Mouse (Mus musculus) gastrocnemius, postnatal 36 days (tissue): Measurements from ENCODE around the gene Plin4. TPM values are rescaled to one million over a fixed set of nuclear protein-coding genes. Genes with fewer than 3 reads are reported as not detected.
"Not testable (repeated sequence)": the region's sequence is repeated elsewhere in the genome, so short reads cannot be mapped to it uniquely, and the experiment has no call there.

Source experiments
- DNase-seq, 2 experiments: peaks; one replicate each; pipeline ENCODE4 v3.0.0; 2022
- intact Hi-C: fragments of 180-260 bp; cut with DNase I; formaldehyde crosslinking; loops from one replicate; pipeline ENCODE4 v1.15.1; 2025
- total RNA-seq, 2 experiments: library from RNA; stranded (reverse); gene quantifications; 2 replicates each; pipeline ENCODE4 v1.2.3; 2021

Gene Plin4
- total RNA-seq, 2 experiments from 2014 or later: 242 to 290 TPM

DNA sequence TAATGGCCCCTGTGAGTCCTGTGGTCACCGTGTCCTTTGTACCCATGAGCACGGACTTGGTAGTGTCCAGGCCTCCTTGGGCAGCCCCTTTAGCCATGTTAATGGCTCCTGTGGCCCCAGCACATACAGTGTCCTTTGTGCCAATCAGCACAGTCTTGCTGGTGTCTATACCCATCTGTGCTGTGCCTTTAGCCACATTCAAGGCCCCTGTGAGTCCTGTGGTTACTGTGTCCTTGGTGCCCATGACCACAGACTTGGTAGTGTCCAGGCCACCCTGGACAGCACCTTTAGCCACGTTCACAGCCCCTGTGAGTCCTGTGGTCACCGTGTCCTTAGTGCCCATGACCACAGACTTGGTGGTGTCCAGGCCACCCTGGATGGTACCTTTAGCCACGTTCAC is 4.8 kb downstream of the Plin4 start:
- intact Hi-C loops, DNase-seq: not testable (repeated sequence)

- intact Hi-C loops: no loop called here
- DNase-seq: no peak
Measured at GRCm38 (mm10) chr17:56103465-56104285, 5.9 kb downstream of the Plin4 start.

DNA sequence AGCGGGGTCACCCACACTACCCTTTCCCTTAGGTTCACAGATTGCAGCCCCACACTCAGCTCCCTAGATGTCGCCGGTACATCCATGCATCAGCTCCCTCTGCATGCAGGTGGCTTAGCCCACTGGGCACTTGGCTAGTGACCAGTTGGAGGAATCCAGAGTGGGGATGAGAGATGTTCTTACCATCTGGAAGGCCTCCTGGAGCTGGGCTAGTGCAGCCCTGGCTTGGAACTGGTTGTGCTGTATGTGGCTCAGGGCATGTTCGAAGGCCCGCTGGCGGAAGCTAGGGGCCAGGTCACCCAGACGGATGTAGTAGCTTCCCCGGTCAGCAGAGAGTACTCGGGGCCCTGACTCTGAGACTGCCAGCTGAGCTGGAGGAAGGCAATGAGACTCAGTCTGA is 6.7 kb downstream of the Plin4 start:
- intact Hi-C loops: no loop called here
- no peak for DNase-seq

DNA sequence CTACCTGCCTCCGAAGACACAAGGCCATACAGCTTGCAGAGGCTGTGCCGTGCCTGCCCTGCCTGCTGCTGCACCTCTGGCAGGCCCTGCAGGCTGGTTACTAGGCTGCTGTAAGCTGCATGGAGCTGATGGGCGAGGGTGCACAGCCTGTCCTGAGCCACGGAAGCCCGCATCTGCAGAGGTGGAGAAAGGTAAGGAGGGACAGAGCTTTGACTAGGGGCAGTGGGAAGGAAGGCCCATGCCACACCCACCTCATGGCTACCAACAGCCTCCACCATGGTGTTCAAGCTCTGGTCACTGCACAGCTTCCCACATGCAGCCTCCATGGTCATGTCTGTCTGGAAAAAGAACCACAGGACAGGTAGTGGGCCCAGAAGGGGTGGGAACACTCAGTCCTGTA is 7.4 kb downstream of the Plin4 start:
- intact Hi-C loops: no loop called here
- no peak for DNase-seq

DNA sequence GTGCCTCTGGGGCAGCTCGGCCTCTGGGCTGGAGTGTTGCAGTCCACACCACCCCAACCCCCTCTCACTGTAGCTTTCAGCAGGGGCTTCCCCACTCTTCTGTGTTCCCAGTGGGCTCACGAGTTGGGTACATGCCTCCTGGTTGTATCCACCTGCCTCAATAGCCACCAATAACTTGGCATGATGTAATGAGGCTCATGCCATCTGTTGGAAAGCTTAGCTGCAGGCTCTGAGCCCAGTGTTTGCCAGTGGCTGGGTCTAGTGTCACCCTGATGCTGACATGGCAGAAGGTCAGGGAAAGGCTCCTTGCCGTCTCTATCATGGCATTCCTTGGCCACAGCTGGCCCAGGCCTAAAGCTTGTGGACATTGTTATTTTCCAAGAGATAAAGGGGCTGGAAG is 8.8 kb downstream of the Plin4 start:
- DNase-seq: peak in 1 of 2 experiments; percentile 39

DNA sequence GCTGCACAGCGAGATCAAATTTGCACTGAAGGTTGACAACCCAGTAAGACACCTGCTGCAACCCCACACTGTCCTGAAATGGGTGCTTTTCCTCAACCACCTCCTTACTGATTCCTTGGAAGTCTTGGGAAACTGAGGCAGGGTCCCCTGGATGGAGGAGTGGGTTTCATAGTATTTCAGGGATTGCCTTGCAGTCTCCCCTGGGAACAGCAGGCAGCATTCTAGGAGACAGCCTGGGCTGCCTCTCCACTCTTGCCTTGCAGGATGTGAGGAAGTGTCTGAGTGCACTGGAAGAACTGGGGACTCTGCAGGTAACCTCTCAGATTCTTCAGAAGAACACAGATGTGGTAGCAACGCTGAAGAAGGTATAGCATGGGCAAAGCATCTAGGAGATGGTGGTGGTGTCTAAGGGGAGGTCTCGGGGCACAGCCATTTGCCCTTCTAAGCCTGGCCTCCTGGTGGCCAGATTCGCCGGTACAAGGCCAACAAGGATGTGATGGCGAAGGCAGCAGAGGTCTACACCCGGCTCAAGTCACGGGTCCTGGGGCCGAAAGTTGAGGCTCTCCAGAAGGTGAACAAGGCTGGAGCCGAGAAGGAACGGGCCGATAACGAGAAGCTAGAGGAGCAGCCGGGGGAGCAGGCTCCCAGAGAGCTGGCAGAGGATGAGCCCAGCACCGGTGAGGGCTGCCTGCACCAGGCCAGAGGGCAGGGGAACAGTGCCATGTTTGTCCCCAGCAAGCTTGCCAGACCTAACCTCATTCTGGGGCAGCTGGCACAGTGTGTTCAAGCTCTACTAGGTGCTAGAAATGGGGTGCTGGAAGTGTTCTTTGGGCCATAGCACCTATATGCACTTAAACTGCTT is 10.7 kb downstream of the Plin4 start:
- DNase-seq: peak in 1 of 2 experiments; percentile 41
- intact Hi-C loops: no loop called here

More for the DNA sequence above, 8.8 kb downstream of the Plin4 start:
- intact Hi-C loops: no loop called here

DNA sequence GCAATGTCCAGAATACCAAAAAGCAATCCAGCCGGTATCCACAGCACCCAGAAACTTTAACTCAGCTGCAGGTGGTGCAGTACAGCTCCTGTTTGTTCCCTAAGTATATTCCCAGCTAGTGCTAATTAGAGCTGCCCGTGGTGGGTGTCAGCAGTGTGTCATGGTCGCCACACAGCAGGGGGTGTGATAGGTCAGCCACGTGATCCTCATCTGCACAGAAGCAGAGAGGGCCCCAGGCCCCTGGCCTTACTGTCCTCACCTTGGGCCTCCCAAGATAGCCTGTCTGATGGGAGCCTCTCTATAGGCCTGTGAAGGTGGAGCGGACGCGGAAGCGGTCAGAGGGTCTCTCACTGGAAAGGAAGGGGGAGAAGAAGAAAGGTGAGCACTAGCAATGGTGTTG is 11.4 kb downstream of the Plin4 start:
- intact Hi-C loops: no loop called here
- DNase-seq: no peak

- no peak for DNase-seq
- intact Hi-C loops: no loop called here
Measured at GRCm38 (mm10) chr17:56096883-56097282, 12.7 kb downstream of the Plin4 start.

GRCm38 (mm10) chr17:56092794-56093193 is 16.8 kb downstream of the Plin4 start:
- DNase-seq: no peak
- intact Hi-C loops: loop anchor here (5.0 kb wide), 1 partner anchor 940 kb away; the partner anchor contains the start of gene Khsrp

- no peak for DNase-seq
- intact Hi-C loops: loop anchor here (5.0 kb wide), 1 partner anchor 940 kb away; the partner anchor contains the start of gene Khsrp
Measured at GRCm38 (mm10) chr17:56092312-56092711, 17.3 kb downstream of the Plin4 start.

DNA sequence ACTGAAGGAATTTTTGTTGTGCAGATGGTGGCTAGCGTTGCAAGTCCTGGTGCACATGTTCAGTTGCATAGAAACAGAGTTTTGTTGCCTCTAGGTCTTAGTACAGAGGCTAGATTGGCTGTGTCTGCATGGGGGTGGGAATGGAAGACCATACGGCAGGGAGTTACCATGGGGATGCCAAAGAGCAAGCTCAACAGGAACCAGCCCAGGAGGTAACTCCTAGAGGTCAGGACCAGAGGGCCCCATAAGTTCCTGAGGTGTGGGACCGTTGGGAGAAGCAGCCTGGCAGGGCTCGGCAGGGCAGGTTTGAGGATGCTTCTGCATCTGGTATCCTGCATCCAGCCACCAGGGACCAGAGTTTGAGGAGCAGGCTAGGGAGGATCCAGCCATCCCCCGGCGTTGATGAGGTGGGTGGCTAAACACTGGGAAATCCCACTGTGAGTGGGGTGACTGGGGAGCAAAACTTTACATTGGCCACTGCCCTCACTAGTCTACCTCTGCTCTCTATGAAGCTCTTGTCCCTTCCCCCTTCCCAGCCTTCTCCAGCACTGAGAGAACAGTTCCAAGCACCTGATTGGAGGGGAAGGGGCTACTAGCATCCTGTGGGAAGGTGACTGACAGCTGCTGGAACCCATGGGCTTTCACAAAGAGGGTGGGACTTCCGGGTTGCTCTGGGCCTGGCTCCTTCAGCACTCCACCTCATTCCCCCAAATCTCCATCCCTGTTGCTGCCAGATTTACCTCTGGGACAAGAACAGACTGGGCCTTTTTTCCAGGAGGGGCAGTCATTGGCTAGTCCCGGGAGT is 28.6 kb downstream of the Plin4 start:
- intact Hi-C loops: no loop called here
- no peak for DNase-seq

- DNase-seq: no peak
- intact Hi-C loops: no loop called here
Measured at GRCm38 (mm10) chr17:56079921-56080320, 29.7 kb downstream of the Plin4 start.

DNA sequence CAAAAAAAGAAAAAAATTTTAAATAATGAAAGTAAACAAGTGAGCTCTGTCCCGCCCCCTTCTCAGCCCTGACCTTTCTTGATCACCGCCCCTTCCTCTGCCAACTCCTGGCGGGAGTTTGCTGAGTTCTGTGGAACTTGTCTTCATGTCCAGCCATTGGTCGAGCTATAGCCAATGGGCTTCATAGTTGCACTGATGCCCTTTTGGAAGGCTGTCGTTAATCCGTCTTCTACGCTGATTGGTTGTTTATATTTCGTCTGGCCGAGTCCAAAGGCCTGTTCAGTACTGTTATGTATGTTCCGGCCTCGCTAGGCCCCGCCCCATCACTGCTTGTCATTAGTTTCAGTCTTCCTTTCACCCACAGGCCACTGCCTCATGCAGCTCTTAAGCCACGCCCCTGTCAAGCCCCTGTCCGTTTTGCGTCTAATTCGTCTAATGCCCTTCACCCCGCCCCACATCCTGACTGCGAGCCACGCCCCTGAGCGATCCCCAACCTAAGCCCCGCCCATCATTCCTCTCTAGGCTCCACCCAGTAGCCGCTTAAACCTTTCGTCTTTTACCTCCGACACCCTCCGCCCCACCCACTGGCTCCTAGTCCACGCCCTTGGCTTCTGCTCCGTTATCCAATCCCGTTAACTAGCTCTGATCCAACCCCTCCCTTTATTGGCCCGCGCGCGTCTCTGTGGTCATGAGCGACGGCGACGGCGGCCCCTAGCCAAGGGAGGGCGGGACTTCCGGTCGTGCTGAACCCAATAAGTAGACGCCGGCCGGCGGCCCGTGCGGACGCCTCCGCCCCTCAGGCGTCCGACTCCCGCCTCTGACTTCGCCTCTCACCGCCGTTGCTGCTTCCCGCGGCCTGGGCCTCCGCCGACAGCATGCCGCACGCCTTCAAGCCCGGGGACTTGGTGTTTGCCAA is 30.5 kb downstream of the Plin4 start, which contains the start of gene Hdgfl2:
Gene Hdgfl2, plus strand, starts transcription at position 755 of the 916 bp plus-strand sequence.
- peak; percentile 99 to 100 for DNase-seq
- intact Hi-C loops: no loop called here

DNA sequence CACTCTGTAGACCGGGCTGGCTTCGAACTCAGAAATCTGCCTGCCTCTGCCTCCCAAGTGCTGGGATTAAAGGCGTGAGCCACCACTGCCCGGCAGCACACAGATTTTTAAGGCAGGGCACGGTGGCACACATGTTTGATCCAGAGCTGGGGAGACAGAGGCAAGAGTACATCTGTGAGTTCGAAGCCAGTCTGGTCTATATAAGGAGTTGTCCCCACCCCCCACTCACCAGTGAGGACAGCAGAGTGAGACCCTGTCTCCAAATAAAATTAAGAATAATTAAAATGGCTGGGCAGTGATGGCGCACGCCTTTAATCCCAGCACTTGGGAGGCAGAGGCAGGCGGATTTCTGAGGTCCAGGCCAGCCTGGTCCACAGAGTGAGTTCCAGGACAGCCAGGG is 31.2 kb downstream of the Plin4 start:
- intact Hi-C loops, DNase-seq: not testable (repeated sequence)

DNA sequence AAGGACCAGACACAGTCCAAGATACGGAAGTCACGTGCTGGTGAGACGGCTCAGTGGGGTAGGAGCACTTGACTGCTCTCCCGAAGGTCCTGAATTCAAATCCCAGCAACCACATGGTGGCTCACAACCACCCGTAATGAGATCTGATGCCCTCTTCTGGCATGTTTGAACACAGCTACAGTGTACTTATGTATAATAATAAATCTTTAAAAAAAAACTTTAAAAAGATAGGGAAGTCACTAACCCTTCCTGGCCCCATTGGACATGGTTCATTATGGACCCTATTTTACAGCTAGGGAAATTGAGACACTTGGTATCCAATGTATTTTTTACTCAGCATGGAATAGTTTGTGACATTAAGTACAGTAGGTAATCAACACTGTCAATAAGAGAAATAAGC is 32.1 kb downstream of the Plin4 start:
- intact Hi-C loops: no loop called here
- no peak for DNase-seq

DNA sequence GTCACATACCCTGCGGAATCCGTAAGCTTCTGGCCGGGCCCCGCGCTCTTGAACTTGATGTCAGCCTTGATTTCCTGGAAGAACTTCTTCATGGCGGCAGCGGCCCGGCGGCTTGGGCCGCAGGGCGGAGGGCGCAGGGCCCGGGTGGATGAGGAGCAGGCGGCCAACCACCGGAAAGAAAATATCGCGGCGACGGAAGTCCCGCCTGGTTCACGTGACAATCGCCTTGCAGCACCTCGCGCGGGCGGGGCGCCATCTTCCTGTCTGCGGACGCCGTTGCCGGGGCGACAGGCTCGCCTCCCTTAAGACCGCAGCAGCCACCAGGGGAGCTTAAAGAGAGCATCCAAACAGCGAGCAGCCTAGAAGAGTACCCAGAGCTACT is 34.8 kb downstream of the Plin4 start, which contains the start of gene Ubxn6:
Gene Ubxn6, minus strand, starts transcription at position 202 of the 382 bp plus-strand sequence.
- intact Hi-C loops: loop anchor here (5.0 kb wide), 1 partner anchor 38 kb away; the partner anchor contains the start of gene Sh3gl1
- DNase-seq: peak; percentile 92 to 98

- DNase-seq: peak; percentile 78 to 79
- intact Hi-C loops: loop anchor here (5.0 kb wide), 1 partner anchor 37 kb away; the partner anchor contains the start of gene Sh3gl1
Measured at GRCm38 (mm10) chr17:56074097-56074826, 35.3 kb downstream of the Plin4 start.

DNA sequence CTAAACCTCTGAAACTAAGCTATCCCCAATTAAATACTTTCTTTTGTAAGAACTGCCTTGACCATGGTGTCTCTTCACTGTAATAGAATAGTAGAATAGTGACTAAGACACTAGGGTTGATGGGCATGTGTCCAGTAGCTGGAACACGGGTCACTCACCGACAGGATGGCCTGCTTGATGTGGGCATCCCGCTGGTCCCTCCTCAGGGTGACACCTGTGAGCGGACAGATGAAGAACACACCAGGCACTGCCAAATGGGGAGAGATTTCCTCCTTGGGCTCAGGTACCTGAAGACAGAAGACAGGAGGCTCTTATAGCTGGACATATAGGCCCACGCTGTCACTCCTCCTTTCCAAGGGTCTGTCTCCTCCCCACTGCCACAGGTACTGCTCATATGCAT is 37.4 kb downstream of the Plin4 start:
- DNase-seq: no peak
- intact Hi-C loops: loop anchor here (5.0 kb wide), 1 partner anchor 35 kb away; the partner anchor contains the start of gene Sh3gl1
